Mouse (Mus musculus): ENCODE measurements at regions not wholly inside any gene's neighbourhood (a gene's known extent, or its start where the extent isn't known, plus 50 kb on each side); places are given as distances from the start of the nearest gene placed in this dataset.

GRCm38 (mm10) chr13:44346636-44347035 lies 382.6 kb upstream of the Jarid2 start:
- DNase-seq (ENCODE audit: low spot score) = no peak

GRCm38 (mm10) chr13:44347662-44348061 lies 381.6 kb upstream of the Jarid2 start:
- DNase-seq (ENCODE audit: low spot score) = no peak

- DNase-seq (ENCODE audit: low spot score) = no peak
Observed at GRCm38 (mm10) chr13:44353899-44354298, 375.4 kb upstream of the Jarid2 start.

- DNase-seq (ENCODE audit: low spot score) = no peak
Observed at GRCm38 (mm10) chr13:44355771-44356221, 373.5 kb upstream of the Jarid2 start.

GRCm38 (mm10) chr13:44356981-44357380 lies 372.3 kb upstream of the Jarid2 start:
- DNase-seq (ENCODE audit: low spot score) = no peak

GRCm38 (mm10) chr13:44359344-44359743 lies 369.9 kb upstream of the Jarid2 start:
- DNase-seq (ENCODE audit: low spot score) = no peak

- DNase-seq (ENCODE audit: low spot score) = no peak
Observed at GRCm38 (mm10) chr13:44360016-44360415, 369.3 kb upstream of the Jarid2 start.

GRCm38 (mm10) chr13:44360725-44361290 lies 368.5 kb upstream of the Jarid2 start:
- no peak for DNase-seq (ENCODE audit: low spot score)

GRCm38 (mm10) chr13:44362293-44363005 lies 366.8 kb upstream of the Jarid2 start:
- no peak for DNase-seq (ENCODE audit: low spot score)

- no peak for DNase-seq (ENCODE audit: low spot score)
Observed at GRCm38 (mm10) chr13:44363016-44363415, 366.3 kb upstream of the Jarid2 start.

- no peak for DNase-seq (ENCODE audit: low spot score)
Observed at GRCm38 (mm10) chr13:44369301-44369700, 360.0 kb upstream of the Jarid2 start.

GRCm38 (mm10) chr13:44372361-44372877 lies 356.9 kb upstream of the Jarid2 start:
- no peak for DNase-seq (ENCODE audit: low spot score)

GRCm38 (mm10) chr13:44375476-44376159 lies 353.7 kb upstream of the Jarid2 start:
- DNase-seq (ENCODE audit: low spot score) = no peak

- DNase-seq (ENCODE audit: low spot score) = no peak
Observed at GRCm38 (mm10) chr13:44376160-44376488, 353.1 kb upstream of the Jarid2 start.

GRCm38 (mm10) chr13:44381721-44382450 lies 347.4 kb upstream of the Jarid2 start:
- no peak for DNase-seq (ENCODE audit: low spot score)

GRCm38 (mm10) chr13:44383322-44383721 lies 346.0 kb upstream of the Jarid2 start:
- DNase-seq (ENCODE audit: low spot score) = no peak

GRCm38 (mm10) chr13:44386767-44387166 lies 342.5 kb upstream of the Jarid2 start:
- no peak for DNase-seq (ENCODE audit: low spot score)

- DNase-seq (ENCODE audit: low spot score) = no peak
Observed at GRCm38 (mm10) chr13:44389696-44390095, 339.6 kb upstream of the Jarid2 start.

- no peak for DNase-seq (ENCODE audit: low spot score)
Observed at GRCm38 (mm10) chr13:44390666-44391390, 338.4 kb upstream of the Jarid2 start.

GRCm38 (mm10) chr13:44394016-44394415 lies 335.3 kb upstream of the Jarid2 start:
- DNase-seq (ENCODE audit: low spot score) = no peak

- DNase-seq (ENCODE audit: low spot score) = no peak
Observed at GRCm38 (mm10) chr13:44398613-44399369, 330.5 kb upstream of the Jarid2 start.
